Mouse (Mus musculus): ENCODE measurements around the gene Lamtor4. TPM values are rescaled to one million over a fixed set of nuclear protein-coding genes. Genes with fewer than 3 reads are reported as not detected.
"Not testable (repeated sequence)": the region's sequence is repeated elsewhere in the genome, so short reads cannot be mapped to it uniquely, and the experiment has no call there.

The Lamtor4 gene
- 10 to 100 TPM; 52.9 to 54.9 TPM for total RNA-seq (2021)
- long read RNA-seq, experiment 1, transcript Lamtor4-202 (3 exons, 980 nt): minor isoform, 9 of 38 reads
- long read RNA-seq, experiment 1, transcript Lamtor4-201 (4 exons, 877 nt): major isoform, 27 of 38 reads
- long read RNA-seq, experiment 1, partial matches to known transcripts: 0 of 38 reads
- long read RNA-seq, experiment 1, other reads (novel, unspliced or antisense): 2 of 38 reads
- long read RNA-seq, experiment 2, transcript Lamtor4-202 (3 exons, 980 nt): minor isoform, 6 of 25 reads
- long read RNA-seq, experiment 2, transcript Lamtor4-201 (4 exons, 877 nt): major isoform, 18 of 25 reads
- long read RNA-seq, experiment 2, partial matches to known transcripts: 1 of 25 reads
- long read RNA-seq, experiment 2, other reads (novel, unspliced or antisense): 0 of 25 reads

DNA sequence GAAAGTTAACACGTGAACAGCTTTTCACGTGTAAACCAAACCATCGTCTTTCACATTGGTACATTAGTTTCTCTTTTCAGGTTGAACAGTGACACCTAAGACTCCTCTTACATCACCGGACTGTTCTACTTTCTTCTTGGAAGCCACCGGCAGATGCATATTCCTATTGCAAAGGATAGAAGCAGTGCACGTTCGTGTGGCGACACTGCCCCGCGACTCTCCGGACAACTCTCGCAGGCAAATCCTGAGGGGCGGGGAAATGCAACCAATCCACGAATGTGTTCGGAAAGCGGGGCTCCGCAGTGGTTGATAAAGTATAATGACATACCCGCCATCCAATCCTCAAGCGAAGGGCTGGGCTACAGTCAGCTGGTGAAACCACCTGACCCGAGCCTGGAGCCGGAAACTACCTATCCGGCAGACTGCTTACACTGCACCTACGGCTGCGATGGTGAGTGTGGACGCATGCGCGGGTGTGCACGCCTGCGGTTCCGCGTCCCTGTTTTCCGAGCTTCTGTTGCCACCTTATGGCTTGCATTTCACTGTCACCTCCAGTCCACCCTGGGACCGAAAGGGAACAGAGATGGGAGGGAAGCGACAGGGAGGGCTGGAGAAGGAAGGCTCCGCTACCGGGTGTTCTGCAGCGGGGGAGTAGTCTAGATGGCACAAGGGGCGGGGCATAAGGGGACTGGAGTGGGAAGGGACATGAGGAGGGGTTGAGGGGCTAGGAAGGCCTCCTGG, at the start of gene Lamtor4:
Gene Lamtor4 (plus strand): TSS at position 130 of the 741 bp plus-strand sequence.
- DNase-seq (ENCODE audit: low spot score in 2 of 2): peak; percentile 75 to 91

DNA sequence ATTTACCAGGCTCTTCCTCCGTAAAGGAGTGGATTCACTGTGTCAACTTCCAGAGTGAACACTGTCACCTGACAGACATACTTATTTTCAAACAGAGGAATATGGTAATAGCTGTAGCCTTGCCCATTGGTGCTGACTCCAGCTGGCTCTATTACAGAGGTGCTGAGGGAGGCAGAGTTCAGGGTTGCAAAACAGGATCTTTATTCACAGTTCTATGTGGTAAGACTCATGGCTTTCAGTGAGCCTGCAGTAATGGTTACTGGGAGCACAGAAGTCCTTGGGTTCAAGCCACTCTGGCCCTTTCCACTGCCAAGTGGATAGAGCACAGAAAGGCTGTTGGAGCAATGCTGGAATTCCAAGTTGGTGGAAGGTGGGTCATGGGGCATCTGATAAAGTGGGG, 48.0 kb upstream of the Lamtor4 start:
- DNase-seq (ENCODE audit: low spot score in 2 of 2): no peak

DNA sequence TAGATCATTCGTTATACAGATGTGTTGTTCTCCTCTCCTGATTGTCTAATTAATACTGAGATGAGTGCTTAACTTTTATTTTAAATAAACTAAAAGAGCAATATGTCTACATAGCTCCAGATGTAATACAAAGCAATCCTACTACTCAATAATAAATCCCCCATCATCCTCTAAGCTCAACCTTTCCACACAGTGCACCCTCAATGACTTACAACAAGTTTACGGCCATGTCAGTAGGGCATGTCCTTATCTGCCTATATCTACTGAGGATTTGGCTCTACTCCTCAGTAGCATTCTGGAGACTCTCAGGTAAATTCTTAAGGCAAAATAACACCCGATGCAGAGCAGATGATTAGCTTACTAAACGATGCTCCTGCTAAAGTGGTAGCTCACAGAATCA, 47.4 kb upstream of the Lamtor4 start:
- no peak for DNase-seq (ENCODE audit: low spot score in 2 of 2)

DNA sequence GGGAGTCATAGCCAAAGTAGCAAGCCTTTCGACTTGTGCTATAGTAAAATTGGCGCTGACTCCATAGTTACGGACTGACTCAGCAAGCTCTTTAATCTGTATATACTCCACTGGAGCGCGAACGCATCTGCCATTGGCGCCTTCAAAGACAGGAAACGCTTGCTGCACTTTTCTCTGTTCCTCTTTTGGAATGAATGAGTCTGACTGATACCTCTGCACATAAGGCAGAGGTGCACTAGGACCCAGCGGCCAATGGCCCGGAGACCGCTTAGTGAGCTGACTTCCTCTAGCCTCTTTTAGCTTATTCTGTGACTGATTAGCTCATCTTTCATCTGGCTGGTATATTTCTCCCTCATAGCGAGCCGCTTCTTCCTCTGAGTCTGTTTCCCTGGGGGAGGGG, 38.6 kb upstream of the Lamtor4 start:
- DNase-seq (ENCODE audit: low spot score in 2 of 2): not testable (repeated sequence)

DNA sequence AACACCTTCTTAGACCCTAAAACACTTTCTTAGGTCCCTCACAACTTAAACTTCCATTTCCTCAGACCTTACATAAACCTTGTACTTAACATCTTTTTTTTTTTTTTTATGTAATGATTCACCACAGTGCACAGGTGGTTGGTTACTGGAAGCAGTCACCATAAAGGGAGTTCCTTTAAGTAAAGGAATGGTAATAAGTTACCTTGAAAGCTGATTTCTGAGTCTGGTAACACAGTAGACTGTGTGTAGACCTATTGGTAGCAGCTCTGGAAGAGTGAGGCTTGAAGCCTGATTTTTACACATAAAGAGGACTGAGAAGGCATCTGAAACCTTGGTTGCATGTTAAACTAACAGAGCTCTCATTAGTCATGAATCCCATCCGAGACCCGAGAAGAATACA, 35.4 kb upstream of the Lamtor4 start:
- DNase-seq (ENCODE audit: low spot score in 2 of 2): no peak

DNA sequence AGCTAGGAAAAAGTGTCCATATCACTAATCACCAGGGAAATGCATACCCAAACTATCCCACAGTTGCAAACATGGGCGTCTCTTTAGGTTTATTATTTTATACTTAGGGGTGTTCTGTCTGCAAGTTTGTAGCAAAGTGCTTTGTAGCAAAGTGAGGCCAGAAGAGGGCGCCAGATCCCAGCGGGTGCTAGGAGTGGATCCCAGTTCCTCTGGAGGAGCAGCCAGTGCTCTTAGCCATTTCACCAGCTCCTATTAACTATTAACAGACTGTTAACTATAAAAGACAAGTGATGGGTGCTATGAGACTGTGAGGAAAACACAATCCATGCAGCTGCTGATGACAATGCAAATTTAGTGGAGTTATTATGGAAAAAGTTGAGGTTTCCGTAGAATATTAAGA, 33.2 kb upstream of the Lamtor4 start:
- peak; percentile 71 to 84 for DNase-seq (ENCODE audit: low spot score in 2 of 2)

DNA sequence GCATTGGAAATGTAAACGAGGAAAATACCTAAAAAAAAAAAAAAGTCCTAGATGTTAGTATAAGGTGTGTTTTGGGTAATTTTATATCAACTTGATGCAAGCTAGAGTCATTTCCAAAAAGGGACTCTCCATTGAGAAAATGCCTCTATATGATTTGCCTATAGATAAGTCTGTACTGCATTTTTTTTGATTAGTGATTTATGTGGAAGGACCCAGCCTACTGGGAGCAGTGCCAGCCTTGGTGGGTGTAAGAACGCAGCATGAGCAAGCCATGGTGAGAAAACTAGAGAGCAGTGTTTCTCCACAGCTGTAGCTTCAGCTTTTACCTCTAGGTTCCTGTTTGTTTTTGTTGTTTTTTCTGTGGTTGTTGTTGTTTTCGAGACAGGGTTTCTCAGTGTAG, 32.0 kb upstream of the Lamtor4 start:
- no peak for DNase-seq (ENCODE audit: low spot score in 2 of 2)

DNA sequence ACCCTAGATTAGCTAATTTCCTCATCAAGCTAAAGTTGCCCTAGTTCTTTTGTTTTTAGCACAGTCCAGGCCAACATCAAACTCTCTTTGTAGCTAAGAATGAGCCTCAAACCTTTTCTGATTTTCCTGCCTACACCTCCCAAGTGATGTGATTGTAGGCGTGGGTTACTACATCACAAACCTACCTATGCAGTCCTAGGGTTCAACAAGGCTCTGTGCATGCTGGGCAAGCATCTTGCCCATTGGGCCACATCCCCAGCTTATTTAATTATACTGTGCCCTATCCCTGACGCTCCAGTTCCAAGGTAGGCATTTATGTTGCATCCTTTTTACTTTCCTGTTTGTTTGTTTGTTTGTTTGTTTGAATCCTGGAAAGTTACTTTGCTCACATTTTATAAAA, 29.6 kb upstream of the Lamtor4 start, which contains the start of gene Nxpe5:
Gene Nxpe5 (plus strand): TSS at position 199 of the 400 bp plus-strand sequence.
- DNase-seq (ENCODE audit: low spot score in 2 of 2): no peak

DNA sequence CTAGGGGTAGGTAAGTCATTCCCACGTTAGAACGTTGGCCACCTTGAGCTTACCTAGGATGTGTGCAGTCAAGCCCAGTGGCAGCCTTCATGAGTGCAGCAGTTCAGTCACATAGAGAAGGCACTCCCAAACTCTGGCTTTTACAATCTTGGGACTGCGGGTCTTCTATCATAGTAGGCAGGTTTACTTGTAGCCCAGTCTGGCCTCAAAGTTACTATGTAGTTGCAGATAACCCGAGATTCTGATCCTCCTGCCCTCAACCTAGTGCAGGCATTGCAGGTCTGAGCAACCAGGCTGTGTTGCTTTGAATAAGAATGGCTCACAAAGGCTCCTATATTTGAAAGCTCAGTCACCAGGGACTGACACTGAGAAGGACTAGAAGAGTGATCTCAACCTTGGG, 28.8 kb upstream of the Lamtor4 start:
- no peak for DNase-seq (ENCODE audit: low spot score in 2 of 2)

DNA sequence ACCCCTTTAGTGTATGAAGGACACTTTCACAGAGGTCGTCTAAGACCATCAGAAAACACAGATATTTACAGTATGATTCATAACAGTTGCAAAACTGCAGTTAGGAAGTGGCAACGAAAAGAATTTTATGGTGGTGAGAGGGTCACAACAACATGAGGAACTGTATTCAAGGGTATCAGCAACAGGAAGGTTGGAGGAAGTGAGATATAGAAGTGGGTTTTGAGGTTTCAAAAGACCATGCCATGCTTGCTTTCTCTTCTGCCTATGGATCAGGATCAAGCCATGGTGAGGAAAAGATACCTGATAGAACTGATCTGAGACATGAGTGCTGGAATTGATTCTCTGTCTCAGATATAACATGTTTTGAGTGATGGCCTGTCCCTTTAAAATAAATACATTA, 27.9 kb upstream of the Lamtor4 start:
- no peak for DNase-seq (ENCODE audit: low spot score in 2 of 2)

DNA sequence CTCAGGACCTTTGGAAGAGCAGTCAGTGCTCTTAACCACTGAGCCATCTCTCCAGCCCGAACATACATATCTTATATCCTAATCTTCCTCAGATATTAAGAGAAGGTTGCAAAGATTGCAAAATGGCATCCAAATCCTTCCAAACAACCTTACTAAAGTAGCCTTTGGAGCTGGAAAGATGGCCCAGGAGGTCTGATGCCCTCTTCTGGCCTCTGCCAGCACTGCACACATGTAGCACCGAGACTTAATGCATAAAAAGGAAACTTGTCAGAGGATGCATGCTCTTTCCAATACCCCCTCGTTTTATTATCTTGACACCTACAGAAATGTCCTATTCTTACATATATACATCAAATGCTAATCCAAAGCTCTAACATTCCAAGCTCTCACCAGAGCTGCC, 27.3 kb upstream of the Lamtor4 start:
- no peak for DNase-seq (ENCODE audit: low spot score in 2 of 2)

DNA sequence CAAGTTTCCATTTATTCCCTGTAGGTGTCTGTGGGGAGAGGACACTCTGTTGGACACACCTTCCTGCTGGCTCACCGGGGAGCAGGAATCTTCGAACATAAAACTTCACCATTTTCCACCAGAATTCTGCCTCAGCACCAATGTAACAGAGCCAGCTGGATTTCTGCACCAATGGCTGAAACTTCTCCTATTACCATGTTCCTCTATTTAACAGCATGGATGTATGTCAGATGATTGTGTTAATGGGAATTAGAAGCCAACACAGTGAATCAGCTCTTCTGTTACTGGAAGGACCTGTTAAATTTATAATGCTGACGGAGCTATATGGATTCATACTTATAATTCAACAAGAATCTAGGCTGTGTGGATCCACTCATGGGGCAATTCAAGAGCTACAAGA, 25.8 kb upstream of the Lamtor4 start:
- DNase-seq (ENCODE audit: low spot score in 2 of 2): no peak

DNA sequence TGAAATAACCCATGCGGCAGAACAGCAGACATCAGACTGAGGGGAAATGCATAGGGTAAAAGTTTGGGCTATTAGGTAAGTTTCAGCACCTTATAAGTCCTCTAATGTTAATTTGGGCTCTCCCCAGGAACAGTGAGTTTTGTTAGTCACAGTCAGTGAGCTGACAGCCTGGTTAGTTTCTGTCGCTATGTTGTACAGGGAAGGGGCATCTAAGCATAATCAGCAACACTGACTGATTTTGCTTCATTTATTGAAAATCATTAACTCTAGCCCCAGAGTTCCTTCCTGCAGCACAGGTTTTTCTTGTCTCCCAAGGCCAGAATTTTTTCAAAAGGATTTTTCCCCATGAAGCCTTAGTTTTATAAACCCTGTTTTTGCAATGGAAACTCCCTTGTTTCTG, 21.5 kb upstream of the Lamtor4 start:
- DNase-seq (ENCODE audit: low spot score in 2 of 2): no peak

DNA sequence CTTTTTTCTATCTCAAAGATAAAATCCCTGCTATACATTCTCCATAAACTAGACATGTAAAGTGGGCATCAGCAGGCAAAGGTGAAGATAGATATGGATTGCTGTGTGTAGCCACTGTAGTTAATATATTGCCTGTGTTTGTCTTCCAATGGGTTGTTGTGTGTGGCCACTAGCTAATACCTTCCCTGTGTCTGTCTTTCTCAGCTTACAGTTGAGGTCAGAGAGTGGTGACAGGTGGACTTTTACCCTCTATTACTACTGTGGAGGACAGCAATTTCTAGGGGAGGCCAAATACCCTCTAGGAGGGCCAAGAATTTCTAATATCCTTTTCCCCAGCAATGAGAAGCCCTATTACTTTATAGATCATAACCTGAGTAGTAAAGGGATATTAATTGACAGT, 21.1 kb upstream of the Lamtor4 start:
- DNase-seq (ENCODE audit: low spot score in 2 of 2): no peak

DNA sequence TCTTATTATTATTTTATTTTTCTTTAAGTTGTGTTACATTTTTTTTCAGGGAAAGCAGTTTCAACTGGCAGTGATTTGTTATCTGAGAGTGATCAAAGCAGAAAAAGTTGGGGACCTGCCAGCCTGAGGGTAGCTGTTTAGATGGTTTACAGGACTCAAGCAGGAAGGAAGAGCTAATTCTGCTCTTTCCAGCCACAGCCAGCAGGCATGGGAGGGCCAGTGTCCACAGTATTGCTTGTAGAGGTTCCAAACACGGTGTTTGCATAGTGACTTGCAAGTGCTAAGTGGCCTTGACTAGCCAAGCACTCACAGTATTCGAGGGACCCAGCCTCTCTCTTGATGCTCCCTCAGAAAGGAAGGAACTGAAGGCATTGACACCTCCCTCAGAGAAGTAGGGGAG, 13.8 kb upstream of the Lamtor4 start:
- no peak for DNase-seq (ENCODE audit: low spot score in 2 of 2)

DNA sequence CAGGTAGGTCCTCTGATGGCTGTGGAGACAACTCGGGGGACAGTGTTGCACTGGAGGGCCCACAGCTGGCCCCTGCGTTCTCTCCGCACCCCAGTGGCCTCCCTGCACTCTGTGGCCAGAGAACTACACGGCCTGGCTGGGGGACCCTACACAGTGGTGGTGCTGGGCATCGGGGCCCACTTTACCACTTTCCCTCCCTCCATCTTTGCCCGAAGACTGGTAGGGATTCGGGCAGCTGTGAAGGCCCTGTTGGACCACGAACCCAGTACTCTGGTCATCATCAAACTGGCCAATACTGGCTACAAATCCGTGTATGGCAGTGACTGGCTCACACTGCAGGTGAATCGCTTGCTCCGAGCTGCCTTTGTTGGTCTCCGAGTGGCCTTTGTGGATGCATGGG, 4.1 kb upstream of the Lamtor4 start:
- DNase-seq (ENCODE audit: low spot score in 2 of 2): no peak

DNA sequence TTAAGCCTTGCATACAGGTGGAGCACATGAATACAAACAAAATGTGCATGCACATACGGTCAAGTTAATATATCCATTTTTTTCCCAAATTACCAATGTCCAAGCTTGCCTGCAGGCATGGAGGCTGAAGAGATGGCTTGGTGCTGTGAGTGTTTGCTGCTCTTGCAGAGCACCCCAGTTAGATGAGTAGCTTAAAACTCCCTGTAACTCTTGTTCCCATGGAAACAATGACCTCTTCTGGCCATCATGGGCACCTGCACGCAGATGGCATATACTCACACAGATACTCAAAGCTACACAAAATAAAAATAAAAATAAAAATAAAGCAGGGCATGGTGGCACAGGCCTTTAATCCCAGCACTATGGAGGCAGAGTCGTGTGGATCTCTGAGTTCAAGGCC, 2.2 kb upstream of the Lamtor4 start:
- no peak for DNase-seq (ENCODE audit: low spot score in 2 of 2)

DNA sequence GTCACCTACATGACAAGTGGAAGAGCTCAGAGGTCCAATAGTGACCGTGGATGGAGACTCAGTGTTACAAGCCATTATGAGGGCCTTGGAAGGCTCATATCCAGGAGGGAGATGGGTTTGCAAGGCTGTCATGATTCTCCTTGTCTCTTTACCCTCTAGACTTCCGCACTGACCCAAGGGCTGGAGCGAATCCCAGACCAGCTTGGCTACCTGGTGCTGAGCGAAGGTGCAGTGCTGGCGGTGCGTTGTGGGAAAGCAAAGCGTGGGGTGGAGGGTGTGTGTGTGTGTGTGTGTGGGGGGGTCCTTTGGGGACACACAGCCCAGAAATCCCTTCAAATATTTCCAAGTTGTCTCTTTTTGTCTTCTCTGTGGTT, 799 bp downstream of the Lamtor4 start:
- DNase-seq (ENCODE audit: low spot score in 2 of 2): no peak

DNA sequence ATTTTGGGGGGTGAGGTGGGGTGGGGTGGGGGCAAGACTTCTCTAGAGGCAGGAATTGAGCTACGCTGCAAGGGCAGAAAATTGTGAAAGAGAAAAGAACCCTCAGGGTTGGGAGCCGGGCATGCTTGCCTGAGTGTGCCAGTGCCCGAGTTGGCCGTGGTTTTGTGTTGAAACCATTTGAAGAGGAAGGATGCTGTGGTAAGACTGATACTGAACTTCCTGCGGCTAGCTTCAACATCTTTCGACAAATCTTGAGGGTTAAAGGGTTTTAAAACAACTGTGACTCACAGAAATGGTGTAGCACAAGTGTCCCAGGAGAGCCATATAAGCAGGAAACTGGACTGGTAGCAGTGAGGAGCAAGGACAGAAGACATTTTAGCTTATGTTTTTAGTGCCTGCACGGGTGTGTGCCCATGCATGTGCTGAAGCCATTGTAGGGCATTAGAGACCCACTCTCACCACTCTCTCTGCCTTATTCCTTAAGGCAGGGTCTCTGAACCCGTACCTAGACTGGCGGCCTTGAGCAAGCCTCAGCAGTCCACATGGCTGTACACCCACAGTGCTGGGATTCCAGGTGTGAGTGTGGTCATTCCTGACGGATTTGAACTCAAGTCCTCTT, 1.8 kb downstream of the Lamtor4 start:
- DNase-seq (ENCODE audit: low spot score in 2 of 2): no peak

DNA sequence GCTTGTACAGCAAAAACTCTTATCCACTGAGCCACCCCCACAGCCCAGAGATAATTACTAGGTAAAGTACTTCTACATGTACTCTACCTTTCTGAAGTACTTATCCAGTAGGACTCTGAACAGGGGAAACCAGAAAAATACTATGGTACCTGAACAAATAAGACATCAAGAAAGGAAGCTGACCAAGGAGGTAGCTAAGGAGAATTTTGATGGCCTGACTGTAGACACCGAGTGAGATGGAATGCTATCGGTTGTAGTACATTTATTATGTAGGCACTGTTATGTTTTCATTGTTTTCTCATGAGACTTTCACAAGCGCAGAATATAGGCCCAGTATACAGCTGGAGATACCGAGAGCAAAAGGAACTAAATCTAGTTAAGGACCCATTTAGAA, 2.3 kb downstream of the Lamtor4 start:
- DNase-seq (ENCODE audit: low spot score in 2 of 2): no peak

DNA sequence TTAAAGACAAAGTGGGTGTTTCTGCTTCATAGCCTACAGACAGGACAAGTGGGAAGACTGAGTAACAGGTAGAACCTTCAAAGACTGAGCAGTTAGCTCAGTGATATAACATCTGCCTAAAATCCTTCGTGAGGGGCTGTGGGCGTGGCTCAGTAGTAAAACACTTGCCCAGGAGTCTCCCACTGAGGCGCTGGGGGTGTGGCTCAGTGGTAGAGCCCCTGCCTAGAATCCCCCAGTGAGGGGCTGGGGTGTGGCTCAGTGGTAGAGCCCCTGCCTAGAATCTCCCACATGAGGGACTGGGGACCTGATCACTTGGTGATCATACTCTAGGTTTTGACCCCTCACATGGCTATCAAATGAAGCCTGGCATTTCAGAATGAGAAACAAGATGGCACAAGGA, 2.8 kb downstream of the Lamtor4 start:
- DNase-seq (ENCODE audit: low spot score in 2 of 2): no peak

DNA sequence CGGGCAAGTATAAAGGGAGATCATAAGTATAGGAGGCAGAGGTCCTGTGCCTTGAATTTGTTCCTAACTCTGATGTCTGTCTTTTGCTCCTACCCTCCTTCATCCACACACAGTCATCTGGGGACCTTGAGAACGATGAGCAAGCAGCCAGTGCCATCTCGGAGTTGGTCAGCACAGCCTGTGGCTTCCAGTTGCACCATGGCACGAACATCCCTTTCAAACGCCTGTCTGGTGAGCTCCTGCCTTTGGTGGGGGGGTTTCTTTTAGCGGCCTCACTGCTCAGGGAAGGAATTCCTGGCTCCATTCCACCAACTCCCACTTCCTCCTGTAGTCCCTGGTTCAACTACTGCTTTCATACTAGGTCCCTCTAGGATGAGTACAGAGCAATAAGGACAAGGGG, 3.3 kb downstream of the Lamtor4 start:
- DNase-seq (ENCODE audit: low spot score in 2 of 2): no peak

Measured in gastrocnemius, postnatal 4 days (tissue).